Mouse (Mus musculus): ENCODE measurements around the gene Rrp1.
"Not testable (repeated sequence)": the region's sequence is repeated elsewhere in the genome, so short reads cannot be mapped to it uniquely, and the experiment has no call there.

Gene Rrp1

DNA sequence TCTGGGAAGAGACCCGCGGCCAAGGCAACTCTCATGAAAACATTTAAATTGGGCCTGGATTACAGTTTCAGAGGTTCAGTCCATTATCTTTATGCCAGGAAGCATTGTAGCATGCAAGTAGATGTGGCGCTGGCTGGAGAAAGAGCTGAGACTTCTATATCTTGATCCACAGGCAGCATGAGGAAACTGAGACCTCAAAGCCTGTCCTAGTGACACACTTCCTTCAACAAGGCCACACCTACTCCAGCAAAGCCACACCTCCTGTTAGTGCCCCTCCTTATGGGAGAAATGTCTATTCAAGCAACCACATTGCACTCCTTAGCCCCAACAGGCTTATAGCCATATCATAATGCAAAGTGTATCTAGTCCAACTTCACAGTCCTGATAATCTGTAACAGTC lies 9.8 kb upstream of the Rrp1 start:
- DNase-seq = no peak

DNA sequence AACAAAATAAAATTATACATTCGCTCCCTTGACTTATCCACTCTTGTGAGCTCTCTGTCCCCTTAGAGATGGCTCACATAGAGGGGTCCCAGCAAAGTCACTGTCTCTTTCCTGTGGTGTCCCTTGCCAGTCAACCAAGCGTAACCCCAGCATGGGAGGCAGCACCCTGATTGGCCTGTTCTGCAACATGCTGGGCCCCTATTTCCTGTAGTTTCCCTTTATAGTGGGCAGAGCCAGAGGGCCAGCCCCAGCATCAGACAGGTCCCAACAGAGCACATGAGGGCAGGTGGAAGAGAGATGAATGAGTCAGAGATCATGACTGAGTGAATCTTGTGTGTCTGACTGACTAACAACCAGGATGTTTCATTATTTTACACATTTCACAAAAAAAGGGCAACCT lies 8.1 kb upstream of the Rrp1 start:
- DNase-seq = no peak

DNA sequence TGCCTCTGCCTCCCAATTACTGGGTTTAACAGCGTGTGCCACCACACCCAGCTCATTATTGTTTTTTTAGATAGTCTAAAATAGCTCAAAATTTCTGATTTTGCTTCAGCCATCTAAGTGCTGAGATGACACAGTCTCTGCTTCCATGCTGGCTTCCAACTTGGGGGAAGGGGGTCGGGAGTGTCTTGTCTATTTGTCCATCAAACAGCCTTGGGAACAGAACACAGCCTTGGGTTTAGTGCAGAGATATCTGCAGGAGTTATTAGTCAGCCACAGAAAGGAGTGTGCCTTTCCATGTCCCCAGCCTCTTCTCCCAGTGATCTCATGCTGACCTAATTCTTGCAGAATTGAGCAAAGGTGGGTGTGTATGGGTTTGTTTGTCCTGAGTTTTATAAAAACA lies 5.9 kb upstream of the Rrp1 start:
- no peak for DNase-seq

DNA sequence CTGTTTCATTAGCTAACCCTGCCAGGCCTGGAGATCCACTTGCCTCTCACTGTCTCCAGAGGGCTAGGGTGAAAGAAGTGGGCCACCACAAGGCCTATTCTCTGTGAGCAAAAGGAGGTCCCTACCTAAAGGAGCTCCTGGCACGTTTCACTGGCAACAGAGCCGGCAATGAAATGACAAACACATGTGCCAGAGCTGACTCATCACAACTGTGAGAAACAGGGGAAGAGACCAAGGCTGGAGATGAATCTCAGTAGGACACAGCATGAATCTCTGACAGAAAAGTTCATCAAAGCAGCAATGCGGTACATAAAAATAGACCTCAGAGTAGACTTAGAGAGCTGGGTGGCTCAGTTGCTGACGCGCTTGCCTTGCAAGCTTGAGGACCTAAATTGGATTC lies 5.0 kb upstream of the Rrp1 start:
- no peak for DNase-seq

DNA sequence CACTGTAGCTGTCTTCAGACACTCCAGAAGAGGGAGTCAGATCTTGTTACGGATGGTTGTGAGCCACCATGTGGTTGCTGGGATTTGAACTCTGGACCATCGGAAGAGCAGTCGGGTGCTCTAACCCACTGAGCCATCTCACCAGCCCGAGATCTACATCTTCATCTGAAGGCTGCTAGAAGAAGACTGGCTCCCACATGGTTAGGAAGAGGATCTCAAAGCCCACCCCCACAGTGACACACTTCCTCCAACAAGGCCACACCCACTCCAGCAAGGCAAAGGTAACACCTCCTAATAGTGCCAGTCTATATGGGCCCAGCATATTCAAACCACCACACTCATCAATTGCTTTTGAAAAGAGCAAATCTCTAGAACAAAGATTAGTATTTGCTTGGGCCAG lies 2.1 kb upstream of the Rrp1 start:
- not testable (repeated sequence) for DNase-seq

DNA sequence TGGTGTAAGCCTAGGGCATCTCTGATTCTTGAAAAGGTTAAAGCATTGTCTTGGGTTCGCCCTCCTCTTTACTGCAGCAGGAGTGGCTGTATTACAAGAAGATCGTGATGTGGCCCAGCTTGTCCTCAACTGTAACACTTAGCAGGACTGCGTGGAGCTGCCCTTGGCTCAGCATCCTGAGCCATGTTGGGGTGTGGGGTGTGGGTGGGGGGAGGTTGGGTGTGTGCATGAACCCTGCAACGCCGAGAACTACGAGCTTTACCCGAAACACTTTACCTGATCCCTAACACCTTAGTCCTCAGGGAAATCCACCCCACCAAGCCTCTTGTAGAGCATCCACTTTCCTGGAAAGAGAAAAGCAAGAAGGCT lies 293 bp upstream of the Rrp1 start:
- no peak for DNase-seq

DNA sequence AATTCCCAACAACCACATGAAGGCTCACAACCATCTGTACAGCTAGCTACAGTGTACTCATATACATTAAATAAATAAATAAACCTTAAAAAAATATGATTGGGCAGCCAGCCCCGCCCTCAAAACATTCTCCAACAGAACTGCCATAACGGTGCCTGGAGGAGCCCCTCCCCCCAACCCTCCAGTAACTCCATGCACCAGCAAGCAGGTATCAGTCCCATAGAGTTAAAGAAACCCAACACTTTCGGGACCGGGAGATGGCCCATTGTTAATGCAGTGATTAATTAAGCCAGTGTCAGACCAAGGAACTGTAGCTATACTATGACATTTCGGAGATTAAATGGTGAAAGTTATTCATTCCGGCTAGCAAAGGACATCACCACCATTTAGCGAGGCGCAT lies 992 bp downstream of the Rrp1 start:
- DNase-seq = no peak

DNA sequence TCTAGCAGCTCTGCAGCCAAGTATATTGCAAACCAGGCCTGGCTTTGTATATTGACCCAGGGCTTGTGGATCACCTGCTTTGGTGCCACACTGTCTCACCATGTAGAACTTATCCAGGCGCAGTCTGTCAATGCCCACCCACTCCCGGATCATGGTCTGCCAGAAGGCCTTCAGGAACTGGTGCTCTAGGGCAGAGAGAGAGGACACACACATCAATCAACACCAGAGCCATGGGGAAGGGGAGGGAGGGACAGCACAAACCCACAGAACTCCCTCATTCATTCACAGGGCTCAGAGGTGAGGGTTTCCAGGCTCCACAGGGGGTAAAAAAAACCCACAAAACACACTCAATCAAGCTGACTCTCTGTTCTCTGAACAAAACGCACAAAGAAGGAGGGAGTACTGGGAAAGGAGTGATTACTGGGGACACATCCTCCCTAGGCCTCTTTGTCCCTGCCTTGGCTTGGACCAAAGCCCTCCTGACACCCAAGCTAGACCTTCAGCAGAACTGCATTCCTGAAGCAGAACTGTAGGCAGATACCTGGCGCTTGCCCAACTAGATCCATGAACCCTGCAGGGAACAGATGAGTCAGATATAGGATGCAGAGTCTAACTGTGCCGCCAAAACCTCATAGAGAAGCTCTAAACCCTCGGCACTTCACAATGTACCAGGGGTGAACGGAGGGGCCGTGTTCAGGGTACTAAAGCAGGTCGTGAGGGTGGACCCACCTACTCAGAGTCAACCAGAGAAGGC lies 3.6 kb downstream of the Rrp1 start:
- no peak for DNase-seq

DNA sequence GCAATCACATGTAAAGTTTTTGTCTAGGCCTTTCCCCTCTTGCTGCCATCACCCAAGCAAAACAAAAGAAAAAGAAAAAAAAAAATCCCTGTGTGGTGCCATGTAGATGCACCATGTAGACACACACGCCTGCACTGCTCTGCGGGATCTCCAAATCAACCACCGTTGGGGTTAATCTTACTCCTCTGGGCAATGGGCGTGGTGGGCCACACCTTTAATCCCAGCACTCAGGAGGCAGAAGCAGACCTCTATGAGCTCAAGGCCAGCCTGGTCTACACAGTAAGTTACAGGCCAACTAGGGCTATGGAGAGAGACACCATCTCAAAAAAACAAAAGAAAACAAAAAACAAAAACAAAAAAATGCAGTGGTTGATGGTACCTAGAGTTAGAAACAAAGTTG lies 5.7 kb downstream of the Rrp1 start:
- no peak for DNase-seq

DNA sequence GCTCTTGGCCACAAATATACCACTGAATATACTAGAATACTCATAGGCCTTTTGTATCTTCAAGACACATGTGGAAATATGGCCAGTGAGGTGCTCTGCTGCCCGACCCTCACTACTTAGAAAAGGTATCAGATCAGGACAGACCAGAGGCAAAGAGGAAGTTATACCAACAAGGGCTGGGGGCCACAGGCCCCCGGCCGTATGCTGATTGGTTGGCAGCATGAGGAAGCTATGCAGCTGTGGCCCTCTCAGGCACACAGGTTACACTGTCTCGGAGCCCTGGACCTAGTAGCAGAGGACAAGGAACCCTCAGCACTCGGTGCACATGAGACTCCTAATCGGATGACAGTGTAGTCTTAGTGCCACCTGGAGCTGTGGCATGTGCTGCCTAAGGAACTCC lies 6.7 kb downstream of the Rrp1 start:
- no peak for DNase-seq

DNA sequence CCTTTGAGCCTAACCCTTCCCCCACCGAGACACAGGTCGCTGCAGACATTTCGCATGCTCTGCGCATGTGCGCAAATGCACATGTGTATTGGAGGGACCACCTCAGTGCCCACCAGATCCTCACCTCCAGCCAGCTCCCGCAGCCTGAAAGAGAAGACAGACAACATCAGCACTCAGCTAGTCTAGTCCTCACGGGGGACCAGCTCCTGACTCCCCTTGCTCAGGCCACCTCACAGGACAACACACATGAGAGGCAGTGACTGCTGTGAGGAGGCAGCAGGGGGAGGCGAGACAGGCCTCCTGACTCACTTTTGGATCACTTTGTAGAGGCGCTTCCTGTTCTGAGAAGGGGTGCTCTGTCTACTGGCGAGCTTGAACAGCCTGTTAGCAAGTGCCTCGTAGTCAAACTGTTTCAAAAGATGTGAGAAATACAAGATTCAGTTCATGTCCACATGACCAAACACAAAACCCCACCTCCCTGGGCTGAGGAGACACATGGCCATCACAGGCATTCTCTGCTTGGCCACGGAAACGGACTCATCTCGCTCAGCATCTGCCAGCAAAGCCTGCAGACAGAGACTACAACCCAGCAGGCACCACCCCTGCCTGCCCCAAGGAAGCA lies 10.4 kb downstream of the Rrp1 start:
- DNase-seq = no peak

DNA sequence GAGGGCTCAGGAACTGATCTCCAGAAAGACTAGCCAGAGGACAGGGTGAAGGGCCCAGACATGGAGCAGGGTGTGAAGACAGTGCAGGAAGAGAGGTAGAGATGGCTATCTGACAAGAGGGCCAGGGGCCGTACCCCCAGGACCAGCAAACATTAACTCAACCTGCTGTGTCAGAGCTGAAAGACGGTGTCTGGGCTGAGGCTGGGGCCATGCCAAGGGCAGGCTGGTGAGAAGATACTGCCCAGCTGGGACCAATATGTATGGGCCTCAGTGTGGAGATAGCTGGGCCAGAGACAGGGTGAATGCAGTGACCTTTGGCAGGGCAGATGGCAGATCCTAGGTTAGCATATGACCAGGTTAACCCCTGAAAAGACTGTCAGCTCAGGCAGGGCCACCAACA lies 11.7 kb downstream of the Rrp1 start:
- no peak for DNase-seq

DNA sequence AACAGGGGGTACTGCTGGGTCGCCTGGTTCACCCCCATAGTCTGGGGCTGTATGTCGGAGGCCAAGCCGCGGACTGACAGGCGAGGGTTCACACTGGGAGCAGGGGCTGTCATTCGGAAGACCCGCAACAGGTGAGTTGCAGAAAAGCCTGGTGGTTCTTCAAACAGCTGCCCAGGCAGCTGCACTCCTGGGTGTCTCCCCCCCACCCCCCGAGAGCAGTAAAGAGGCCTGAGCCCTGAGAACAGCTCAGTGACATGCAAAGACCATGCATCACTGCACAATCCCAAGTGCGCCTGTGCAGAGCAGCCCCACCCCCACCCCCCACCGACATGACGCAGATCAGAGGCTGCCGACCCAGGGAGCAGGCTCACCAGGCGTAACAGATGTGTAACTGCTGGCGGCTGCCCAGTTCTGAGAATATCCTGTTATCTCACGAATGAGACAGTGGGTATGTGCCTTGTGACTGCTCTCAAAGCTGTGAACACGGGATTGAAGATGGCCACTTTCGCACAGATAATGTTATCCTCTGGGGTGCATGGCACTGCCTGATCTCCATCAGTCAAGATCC lies 13.7 kb downstream of the Rrp1 start:
- peak in 1 of 2 experiments; percentile 52 for DNase-seq

DNA sequence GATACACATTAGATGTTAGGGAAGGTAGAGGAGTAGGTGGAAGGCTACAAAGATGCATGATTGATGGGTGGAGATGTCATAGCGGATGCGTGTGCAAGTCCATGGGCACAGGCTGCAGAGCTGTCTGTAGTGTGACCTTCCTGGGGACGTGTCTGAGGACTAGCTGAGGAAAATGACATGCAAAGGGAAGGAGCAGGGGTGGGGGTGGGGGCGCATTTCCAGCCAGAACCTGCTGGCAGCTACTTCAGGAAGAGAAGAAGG lies 16.3 kb downstream of the Rrp1 start:
- no peak for DNase-seq

DNA sequence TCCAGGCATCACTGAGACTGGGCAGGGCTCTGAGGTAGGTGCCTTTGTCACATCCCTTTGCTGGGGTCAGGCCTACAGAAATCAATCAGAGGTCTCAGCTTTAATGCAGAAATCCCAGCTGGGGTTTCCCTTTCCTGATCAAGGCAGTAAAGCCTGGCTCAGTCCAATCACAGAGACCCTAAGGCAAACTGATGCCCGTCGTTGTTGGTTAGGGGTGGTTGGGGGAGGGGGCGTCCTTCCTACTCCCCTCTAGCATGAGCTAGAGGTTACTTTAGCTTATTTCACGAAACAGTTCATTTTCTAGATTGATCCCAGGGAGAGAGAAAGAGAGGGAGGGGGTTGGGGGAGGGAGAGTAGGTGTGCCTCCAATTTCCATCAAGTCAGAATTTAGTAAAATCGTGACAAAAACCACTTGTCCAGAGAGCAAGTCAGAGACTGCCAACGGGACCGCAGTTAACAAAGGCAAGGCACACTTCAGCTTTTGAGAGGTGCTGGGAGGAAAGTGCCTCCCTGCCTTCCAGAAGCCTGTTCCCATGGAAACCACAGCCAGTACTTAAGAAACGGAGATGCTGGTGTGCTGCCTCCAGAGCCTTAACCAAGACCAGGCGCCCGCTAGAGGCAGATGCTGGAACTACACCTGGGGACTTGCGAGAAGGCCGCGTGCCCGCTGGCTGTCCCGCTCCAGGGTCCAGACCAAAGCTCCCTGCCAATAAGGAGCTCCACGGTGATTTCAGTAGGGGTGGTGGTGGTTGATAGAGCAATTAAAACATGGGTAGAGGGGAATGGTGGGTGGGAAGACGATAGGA lies 16.8 kb downstream of the Rrp1 start:
- peak; percentile 83 to 96 for DNase-seq

DNA sequence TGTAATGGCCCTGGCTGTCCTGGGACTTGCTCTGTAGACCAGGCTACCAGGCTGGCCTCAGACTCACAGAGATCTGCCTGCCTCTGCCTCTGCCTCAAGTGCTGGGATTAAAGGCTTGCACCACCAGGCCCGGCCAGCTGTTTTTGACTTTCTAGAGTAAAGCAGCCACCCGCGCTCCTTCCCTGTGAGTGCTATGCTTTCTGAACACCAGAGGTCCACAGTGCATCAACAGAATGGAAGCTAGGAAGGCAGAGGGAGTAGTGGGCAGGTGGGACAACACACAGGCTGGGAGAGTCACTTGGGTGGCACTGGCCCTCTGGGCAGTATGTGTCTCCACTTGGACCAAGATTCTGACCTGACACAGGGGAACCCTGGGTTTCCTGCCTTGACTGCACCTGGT lies 17.5 kb downstream of the Rrp1 start:
- DNase-seq = no peak

DNA sequence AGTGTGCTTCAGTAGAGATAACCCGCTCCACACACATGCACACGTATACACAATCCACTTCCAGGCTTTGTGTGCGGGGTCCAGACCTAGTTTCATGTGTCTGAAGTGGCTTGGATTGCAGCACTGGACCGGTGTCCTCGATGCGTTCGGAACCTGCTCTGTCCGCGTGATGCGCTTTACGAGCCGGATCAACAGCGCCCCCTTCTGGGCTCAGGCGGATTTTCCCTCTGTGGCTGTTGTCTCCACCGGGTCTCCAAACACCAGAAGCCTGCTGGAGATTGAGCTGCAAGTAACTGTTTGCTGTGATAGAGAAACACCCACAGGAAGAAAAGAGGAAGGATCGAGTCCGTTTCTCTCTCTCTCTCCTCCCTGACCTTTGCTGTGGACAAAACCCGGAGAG lies 20.8 kb downstream of the Rrp1 start:
- DNase-seq = peak; percentile 73 to 85

DNA sequence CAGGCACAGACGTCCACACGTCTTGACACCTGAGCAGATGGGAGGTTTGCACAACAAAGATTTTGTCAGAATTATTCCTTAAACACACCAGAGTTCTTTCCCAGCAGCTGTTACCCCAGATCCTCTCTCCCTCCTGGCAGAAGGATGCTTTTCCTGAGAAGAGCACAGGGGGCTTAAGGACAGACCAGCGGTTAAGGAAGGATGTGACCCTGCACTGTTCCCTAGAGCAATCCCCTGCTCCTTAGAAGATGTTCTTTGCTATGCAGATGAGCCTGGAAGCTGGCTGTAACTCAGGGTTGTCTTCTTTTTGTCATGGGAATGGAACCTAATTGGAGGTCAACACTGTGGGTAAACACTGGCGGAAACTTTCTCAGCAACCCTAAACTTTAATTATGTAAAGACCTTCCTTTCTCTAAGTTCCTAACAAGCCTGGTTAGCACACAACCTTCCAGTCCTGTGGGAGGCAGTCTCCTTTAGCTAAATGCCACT lies 21.8 kb downstream of the Rrp1 start:
- DNase-seq = no peak

DNA sequence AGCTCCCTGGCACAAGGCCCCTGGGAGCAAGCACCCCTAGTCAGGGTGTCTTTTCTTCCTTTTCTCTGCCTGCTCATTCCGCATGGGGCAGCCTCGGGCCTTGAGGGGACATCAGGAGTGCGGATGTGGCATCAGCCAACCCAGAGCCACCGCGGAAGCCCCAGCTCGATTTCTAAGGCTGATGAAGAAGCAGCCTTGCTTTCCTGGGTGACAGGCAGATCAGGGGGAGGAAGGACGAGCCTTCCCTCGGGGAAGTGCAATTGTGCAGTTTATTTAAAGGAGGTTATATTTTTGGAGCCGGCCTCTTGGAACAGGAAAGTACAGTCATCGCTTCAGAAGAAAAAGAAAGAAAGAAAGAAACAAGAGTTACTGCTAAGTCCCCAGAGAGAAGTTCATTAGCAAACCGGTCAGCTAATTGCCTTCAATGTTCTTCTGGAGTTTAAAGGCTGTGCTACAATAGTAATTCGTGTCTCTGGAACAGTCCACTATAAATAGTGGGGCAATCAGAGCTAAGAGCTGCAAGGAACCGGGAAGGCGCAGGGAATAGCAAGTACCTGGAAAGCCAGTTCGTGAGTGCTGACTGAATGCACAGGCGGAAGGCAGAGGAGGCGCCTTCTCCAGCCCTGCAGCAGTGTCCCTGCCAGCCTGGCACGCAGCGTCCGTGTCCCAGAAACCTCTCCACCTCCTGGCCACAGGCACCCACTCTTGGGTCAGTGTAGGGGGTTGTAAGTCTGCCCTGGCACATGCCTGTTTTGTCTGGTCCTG lies 24.4 kb downstream of the Rrp1 start:
- no peak for DNase-seq

DNA sequence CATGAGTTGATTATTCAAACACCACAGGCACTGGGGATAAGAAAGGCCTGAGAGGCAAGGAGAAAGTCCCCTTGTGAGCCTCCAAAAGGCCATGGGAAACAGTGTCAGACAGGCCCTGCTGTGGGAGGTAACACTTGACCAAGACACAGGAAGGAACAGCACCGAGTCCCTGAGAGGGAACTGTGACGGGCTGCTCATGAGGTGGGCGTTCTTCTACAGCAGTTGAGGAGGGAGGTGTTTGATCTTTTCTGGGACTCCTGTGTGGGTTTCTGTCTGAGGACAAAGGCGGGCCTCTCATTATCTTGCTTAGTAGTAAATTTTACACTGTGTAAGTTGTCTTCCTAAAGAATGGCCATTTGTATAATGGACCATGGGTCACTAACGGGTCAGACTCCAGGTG lies 27.3 kb downstream of the Rrp1 start:
- DNase-seq = no peak

DNA sequence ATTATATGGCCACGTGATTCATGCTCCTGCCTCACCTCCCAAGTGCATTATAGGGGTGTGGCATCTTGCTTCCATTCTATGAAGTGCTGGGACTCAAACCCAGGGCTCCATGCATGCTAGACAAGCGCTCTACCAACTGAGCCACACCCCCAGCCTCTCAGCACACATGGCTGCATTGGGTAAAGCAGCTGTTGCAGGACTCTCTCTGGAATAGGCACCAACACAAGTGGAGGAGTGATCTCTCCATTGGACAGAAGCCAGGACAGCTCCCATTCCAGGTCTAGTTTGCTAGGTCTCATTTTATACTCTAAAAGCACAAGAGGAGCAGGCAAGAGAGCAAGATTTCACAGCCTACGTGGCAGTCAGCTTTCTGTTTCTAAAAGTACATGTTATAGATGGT lies 29.3 kb downstream of the Rrp1 start:
- no peak for DNase-seq

DNA sequence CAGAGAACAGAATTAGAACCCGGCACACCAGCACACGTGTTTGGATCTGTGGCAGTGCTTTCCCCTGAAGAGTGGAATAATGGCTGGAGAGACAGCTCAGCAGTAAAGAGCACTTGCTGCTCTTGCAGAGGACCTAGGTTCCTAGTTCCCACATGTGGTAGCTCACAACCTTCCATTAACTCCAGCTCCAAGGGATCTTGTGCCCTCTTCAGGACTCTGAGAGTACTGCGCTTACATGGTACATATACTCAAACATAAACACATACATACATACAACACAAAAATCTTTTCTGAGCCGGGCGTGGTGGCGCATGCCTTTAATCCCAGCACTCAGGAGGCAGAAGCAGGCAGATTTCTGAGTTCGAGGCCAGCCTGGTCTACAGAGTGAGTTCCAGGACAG lies 34.3 kb downstream of the Rrp1 start:
- no peak for DNase-seq

All from kidney, adult 8-10 months (tissue).